Mouse (Mus musculus) heart, postnatal 0 days (tissue): Measurements from ENCODE around the gene H3f3b.

Experiments used
- CTCF ChIP-seq: IDR thresholded peaks from 2 replicates; pipeline ENCODE4 v1.5.1; 2016; ENCODE audit warnings: antibody characterized with exemption, control low read depth, low read depth
- EP300 ChIP-seq: IDR thresholded peaks from 2 replicates; pipeline ENCODE4 v1.6.1; 2016; ENCODE audit warnings: antibody characterized with exemption, low read depth

DNA sequence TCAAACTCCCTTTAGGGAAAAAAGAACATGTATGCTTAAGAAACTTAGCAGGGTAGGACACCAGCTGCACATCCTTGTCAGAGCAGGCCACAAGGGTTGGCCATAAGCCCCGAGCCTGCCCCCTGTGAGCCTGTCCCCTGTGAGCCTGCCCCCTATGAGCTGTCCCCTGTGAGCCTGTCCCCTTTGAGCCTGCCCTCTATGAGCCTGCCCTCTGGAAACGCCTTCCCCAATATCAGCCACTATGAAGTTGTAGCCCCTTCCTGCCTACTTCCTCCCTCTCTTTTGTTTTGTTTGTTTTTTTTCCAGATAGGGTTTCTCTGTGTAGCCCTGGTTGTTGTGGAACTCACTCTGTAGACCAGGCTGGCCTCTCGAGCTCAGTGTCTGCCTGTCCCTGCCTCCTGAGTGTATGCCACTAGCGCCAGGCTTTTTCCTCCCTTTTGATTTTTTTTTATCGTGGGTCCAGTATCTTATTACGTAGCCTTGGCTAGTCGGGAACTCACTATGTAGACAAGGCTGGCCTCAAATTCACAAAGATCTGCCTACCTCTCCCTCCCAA, 46.8 kb upstream of the H3f3b start:
- no peak for TF ChIP-seq EP300
- TF ChIP-seq CTCF: no peak
